Mouse (Mus musculus): ENCODE measurements around the gene Fam98b. TPM values are rescaled to one million over a fixed set of nuclear protein-coding genes. Genes with fewer than 3 reads are reported as not detected.
A peak's percentile ranks its signal among the peaks of the same experiment; 100 is the strongest.

Fam98b gene
- polyA plus RNA-seq, 1 experiment from 2014 or later: 11.1 TPM

GRCm38 (mm10) chr2:117262184-117262583 is 12.6 kb downstream of the Fam98b start:
- Histone ChIP-seq H3K9me3 (ENCODE audit: control insufficient read depth, low read length) (no peaks in the 10 kb centered on the region), H3K4me2 (ENCODE audit: low read length) (no peak overlapping the region), H3K27ac (replicated peaks; ENCODE audit: low read depth, low read length) (no peak overlapping the region), H3K4me3 (replicated peaks; ENCODE audit: low read depth, low read length) (no peak overlapping the region), H3K36me3 (ENCODE audit: control insufficient read depth, insufficient read depth, low read length) (peaks cover 38% of the 10 kb centered on the region), H3K27me3 (ENCODE audit: control insufficient read depth, insufficient read depth, low read length) (no peaks in the 10 kb centered on the region), H3K4me1 (ENCODE audit: control insufficient read depth, insufficient read depth, low read length) (no peaks in the 10 kb centered on the region), H3K9ac (replicated peaks; ENCODE audit: low read length) (no peak overlapping the region)
- ATAC-seq (ENCODE audit: low FRiP score, low TSS enrichment) (no peak), DNase-seq (no peak)
- 91% methylated on average over 5 of the region's 5 CpGs for WGBS

GRCm38 (mm10) chr2:117263786-117264408 is 14.4 kb downstream of the Fam98b start:
- no peaks in the 10 kb centered on the region for H3K9me3 ChIP-seq (ENCODE audit: control insufficient read depth, low read length)
- WGBS: 74% methylated on average over 11 of the region's 11 CpGs
- H3K4me2 ChIP-seq (ENCODE audit: low read length): no peak overlapping the region
- no peaks in the 10 kb centered on the region for H3K27me3 ChIP-seq (ENCODE audit: control insufficient read depth, insufficient read depth, low read length)
- H3K4me3 ChIP-seq (replicated peaks; ENCODE audit: low read depth, low read length): no peak overlapping the region
- H3K36me3 ChIP-seq (ENCODE audit: control insufficient read depth, insufficient read depth, low read length): peaks cover 46% of the 10 kb centered on the region
- no peak overlapping the region for H3K9ac ChIP-seq (replicated peaks; ENCODE audit: low read length)
- no peak overlapping the region for H3K27ac ChIP-seq (replicated peaks; ENCODE audit: low read depth, low read length)
- H3K4me1 ChIP-seq (ENCODE audit: control insufficient read depth, insufficient read depth, low read length): no peaks in the 10 kb centered on the region
- peak; percentile 78 for DNase-seq
- peak; percentile 60 for ATAC-seq (ENCODE audit: low FRiP score, low TSS enrichment)

DNA sequence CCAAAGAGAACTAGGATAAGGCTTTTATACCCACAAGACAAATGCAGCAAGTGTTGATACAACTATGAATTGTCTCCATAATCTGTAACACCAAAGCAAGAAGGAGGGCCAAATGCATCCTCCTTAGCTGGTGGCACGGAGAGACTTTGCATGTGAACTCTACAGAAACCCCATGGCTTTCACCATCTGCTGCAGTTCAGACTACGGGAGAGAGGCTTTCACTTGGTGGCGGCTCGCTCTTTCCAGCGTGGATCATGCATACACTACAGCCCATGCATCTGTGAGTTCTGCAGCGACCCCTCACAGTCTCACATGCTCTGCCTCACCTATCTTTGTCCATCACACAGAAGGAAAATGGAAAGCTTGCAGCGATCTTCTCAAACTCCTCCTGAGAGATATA is 38.8 kb downstream of the Fam98b start:
- Histone ChIP-seq H3K27ac (replicated peaks; ENCODE audit: low read depth, low read length) (no peak overlapping the region), H3K9me3 (ENCODE audit: control insufficient read depth, low read length) (no peaks in the 10 kb centered on the region), H3K4me3 (replicated peaks; ENCODE audit: low read depth, low read length) (no peak overlapping the region), H3K4me2 (ENCODE audit: low read length) (no peak overlapping the region), H3K27me3 (ENCODE audit: control insufficient read depth, insufficient read depth, low read length) (no peaks in the 10 kb centered on the region), H3K9ac (replicated peaks; ENCODE audit: low read length) (no peak overlapping the region), H3K4me1 (ENCODE audit: control insufficient read depth, insufficient read depth, low read length) (no peaks in the 10 kb centered on the region), H3K36me3 (ENCODE audit: control insufficient read depth, insufficient read depth, low read length) (no peaks in the 10 kb centered on the region)
- no peak for DNase-seq
- no peak for ATAC-seq (ENCODE audit: low FRiP score, low TSS enrichment)
- 88% methylated on average over 7 of the region's 7 CpGs for WGBS

DNA sequence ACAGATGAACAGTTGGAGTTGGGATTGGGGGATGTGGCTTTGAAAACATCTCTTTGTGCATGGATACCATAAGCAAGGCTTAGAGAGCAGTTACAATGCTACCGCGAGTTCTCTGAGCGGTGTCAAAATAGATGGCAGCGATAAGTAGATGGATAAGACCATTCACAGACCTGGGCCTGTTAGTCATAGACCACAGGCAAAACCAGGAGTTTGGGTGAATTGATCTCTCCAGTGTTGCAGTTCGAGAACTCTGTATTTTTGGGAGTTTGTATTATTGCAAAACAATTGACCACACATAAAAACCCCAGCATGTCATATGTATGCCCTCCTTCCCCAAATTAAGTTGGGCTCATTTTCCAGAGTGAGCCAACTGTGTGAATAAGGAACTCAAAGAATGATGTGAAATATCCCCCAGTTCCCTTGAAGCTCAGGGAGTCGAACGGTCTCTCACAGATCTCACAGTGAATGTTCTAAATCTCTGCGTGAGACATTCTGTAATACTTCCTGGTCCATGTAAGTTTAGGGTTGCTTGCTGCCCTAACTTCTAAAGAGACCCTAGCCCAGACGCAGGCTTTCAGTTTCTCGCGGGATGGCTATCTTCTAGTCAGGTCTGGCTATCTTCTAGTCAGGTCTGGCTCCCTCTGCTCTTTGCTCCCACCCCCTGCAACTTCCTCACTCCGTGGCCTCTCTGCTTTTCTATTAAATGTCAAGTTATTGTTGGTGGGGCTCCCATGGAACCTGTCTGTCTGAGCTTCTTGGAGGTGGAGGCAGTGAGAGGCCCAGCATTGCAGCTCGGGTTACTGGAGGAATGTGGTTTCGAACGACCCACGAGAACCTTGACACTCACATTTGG is 50.3 kb downstream of the Fam98b start:
- Histone ChIP-seq H3K36me3 (ENCODE audit: control insufficient read depth, insufficient read depth, low read length) (no peaks in the 10 kb centered on the region), H3K4me2 (ENCODE audit: low read length) (no peak overlapping the region), H3K9ac (replicated peaks; ENCODE audit: low read length) (no peak overlapping the region), H3K27ac (replicated peaks; ENCODE audit: low read depth, low read length) (no peak overlapping the region), H3K4me3 (replicated peaks; ENCODE audit: low read depth, low read length) (no peak overlapping the region), H3K9me3 (ENCODE audit: control insufficient read depth, low read length) (no peaks in the 10 kb centered on the region), H3K4me1 (ENCODE audit: control insufficient read depth, insufficient read depth, low read length) (no peaks in the 10 kb centered on the region), H3K27me3 (ENCODE audit: control insufficient read depth, insufficient read depth, low read length) (no peaks in the 10 kb centered on the region)
- WGBS: 89% methylated on average over 16 of the region's 16 CpGs
- DNase-seq (no peak), ATAC-seq (ENCODE audit: low FRiP score, low TSS enrichment) (no peak)

GRCm38 (mm10) chr2:117303391-117304350 is 54.1 kb downstream of the Fam98b start:
- Histone ChIP-seq H3K27me3 (ENCODE audit: control insufficient read depth, insufficient read depth, low read length) (no peaks in the 10 kb centered on the region), H3K9ac (replicated peaks; ENCODE audit: low read length) (no peak overlapping the region), H3K36me3 (ENCODE audit: control insufficient read depth, insufficient read depth, low read length) (no peaks in the 10 kb centered on the region), H3K4me3 (replicated peaks; ENCODE audit: low read depth, low read length) (no peak overlapping the region), H3K27ac (replicated peaks; ENCODE audit: low read depth, low read length) (no peak overlapping the region), H3K9me3 (ENCODE audit: control insufficient read depth, low read length) (no peaks in the 10 kb centered on the region), H3K4me2 (ENCODE audit: low read length) (no peak overlapping the region), H3K4me1 (ENCODE audit: control insufficient read depth, insufficient read depth, low read length) (no peaks in the 10 kb centered on the region)
- ATAC-seq (ENCODE audit: low FRiP score, low TSS enrichment) (no peak), DNase-seq (no peak)
- 93% methylated on average over 12 of the region's 12 CpGs for WGBS

DNA sequence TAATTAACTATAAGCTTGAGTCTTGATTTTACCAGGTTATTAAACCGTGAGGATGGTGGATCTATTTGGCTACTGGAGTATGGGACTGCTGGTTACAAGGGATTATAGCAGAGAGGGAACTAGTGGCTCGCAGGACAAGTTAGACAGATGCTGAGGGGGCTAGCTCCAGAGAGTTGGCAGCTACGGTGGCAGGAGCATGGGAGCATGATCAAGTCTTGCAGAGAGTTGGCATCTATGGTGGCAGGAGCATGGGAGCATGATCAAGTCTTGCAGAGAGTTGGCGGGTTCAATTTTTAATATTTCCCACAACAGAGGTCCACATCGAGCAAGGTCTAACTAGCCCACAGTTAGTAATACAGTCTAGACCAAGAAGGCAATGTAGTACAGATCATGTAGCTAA is 55.4 kb downstream of the Fam98b start:
- H3K27ac ChIP-seq (replicated peaks; ENCODE audit: low read depth, low read length): no peak overlapping the region
- ATAC-seq (ENCODE audit: low FRiP score, low TSS enrichment) (no peak), DNase-seq (no peak)
- H3K4me1 ChIP-seq (ENCODE audit: control insufficient read depth, insufficient read depth, low read length): no peaks in the 10 kb centered on the region
- no peak overlapping the region for H3K9ac ChIP-seq (replicated peaks; ENCODE audit: low read length)
- H3K36me3 ChIP-seq (ENCODE audit: control insufficient read depth, insufficient read depth, low read length): no peaks in the 10 kb centered on the region
- H3K9me3 ChIP-seq (ENCODE audit: control insufficient read depth, low read length): no peaks in the 10 kb centered on the region
- H3K4me2 ChIP-seq (ENCODE audit: low read length): no peak overlapping the region
- WGBS: 87% methylated on average over 5 of the region's 5 CpGs
- no peaks in the 10 kb centered on the region for H3K27me3 ChIP-seq (ENCODE audit: control insufficient read depth, insufficient read depth, low read length)
- H3K4me3 ChIP-seq (replicated peaks; ENCODE audit: low read depth, low read length): no peak overlapping the region

DNA sequence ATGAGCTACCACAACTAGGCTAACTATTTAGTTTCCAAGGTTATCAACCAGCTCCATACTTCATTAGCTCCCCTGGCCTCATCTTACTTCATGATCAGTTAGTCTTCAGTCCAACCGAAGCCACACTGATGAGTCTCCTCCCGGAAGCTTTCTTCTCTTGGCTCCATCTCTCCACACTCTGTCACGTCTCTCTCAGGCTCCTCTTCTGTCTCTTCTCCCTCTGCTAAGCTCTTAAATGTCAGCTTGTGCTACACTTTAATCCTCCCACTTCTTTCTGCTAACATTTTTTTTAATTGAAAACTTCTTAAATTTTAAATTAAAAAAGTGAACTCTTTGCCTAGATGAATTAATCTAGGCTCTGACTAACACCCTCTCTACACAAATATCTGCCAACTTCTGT is 58.4 kb downstream of the Fam98b start:
- no peak overlapping the region for H3K4me2 ChIP-seq (ENCODE audit: low read length)
- H3K9me3 ChIP-seq (ENCODE audit: control insufficient read depth, low read length): no peaks in the 10 kb centered on the region
- H3K27ac ChIP-seq (replicated peaks; ENCODE audit: low read depth, low read length): no peak overlapping the region
- no peaks in the 10 kb centered on the region for H3K36me3 ChIP-seq (ENCODE audit: control insufficient read depth, insufficient read depth, low read length)
- 86% methylated on average over 3 of the region's 3 CpGs for WGBS
- H3K9ac ChIP-seq (replicated peaks; ENCODE audit: low read length): no peak overlapping the region
- H3K27me3 ChIP-seq (ENCODE audit: control insufficient read depth, insufficient read depth, low read length): no peaks in the 10 kb centered on the region
- ATAC-seq (ENCODE audit: low FRiP score, low TSS enrichment) (no peak), DNase-seq (no peak)
- no peak overlapping the region for H3K4me3 ChIP-seq (replicated peaks; ENCODE audit: low read depth, low read length)
- peaks cover 3% of the 10 kb centered on the region; the same call in 1 of the 2 replicates for H3K4me1 ChIP-seq (ENCODE audit: control insufficient read depth, insufficient read depth, low read length)

- no peak overlapping the region for H3K9ac ChIP-seq (replicated peaks; ENCODE audit: low read length)
- no peaks in the 10 kb centered on the region for H3K9me3 ChIP-seq (ENCODE audit: control insufficient read depth, low read length)
- no peak for DNase-seq
- H3K4me2 ChIP-seq (ENCODE audit: low read length): no peak overlapping the region
- peaks cover 4% of the 10 kb centered on the region; the same call in 1 of the 2 replicates for H3K4me1 ChIP-seq (ENCODE audit: control insufficient read depth, insufficient read depth, low read length)
- no peak for ATAC-seq (ENCODE audit: low FRiP score, low TSS enrichment)
- H3K4me3 ChIP-seq (replicated peaks; ENCODE audit: low read depth, low read length): no peak overlapping the region
- no peak overlapping the region for H3K27ac ChIP-seq (replicated peaks; ENCODE audit: low read depth, low read length)
- H3K27me3 ChIP-seq (ENCODE audit: control insufficient read depth, insufficient read depth, low read length): no peaks in the 10 kb centered on the region
- no peaks in the 10 kb centered on the region for H3K36me3 ChIP-seq (ENCODE audit: control insufficient read depth, insufficient read depth, low read length)
- WGBS: 90% methylated on average over 2 of the region's 2 CpGs
Measured at GRCm38 (mm10) chr2:117309046-117309445, 59.5 kb downstream of the Fam98b start.
